Mouse (Mus musculus) retina, postnatal 1 day (tissue): ENCODE measurements at regions not wholly inside any gene's neighbourhood (a gene's known extent, or its start where the extent isn't known, plus 50 kb on each side); places are given as distances from the start of the nearest gene placed in this dataset.

Experiments
- DNase-seq: peaks from one replicate; pipeline ENCODE4 v3.0.0-alpha.2; 2012

- DNase-seq, result no peak
Measured at GRCm38 (mm10) chr10:87733241-87733640, 124.8 kb upstream of the Igf1 start.

- DNase-seq, result no peak
Measured at GRCm38 (mm10) chr10:87740323-87740722, 117.7 kb upstream of the Igf1 start.

GRCm38 (mm10) chr10:87742766-87743165 is 115.3 kb upstream of the Igf1 start:
- DNase-seq, result no peak

DNA sequence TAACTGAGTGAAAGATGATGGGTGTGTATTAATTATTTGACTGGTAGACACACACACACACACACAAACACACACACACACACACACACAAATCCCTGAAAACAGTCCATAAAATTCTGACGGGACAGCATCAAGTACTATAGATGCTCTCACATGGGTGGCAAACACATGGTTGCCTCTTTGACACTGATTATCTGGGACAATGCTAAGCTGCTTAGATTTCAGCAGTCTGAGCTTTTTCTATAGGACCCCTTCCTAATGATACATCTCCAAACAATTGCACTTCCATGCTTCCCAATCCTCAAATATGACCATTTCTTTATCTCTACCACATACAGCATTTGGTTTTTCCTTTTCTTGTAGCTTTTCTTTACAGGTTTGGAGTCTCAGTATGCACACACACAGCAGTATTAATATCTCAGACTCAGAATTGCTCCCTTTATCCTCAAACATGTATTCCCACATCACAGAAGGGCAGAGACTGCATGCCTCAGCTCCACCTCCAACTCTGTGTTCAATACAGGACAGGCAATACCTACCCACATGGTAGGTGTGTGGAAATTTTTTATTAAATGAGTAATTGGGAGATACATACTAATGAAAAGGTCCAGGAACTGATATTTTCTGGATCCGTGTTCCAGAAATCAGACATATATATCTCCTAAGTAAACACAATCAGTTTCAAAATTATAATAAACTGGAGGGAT is 110.1 kb upstream of the Igf1 start:
- peak; percentile 68 for DNase-seq

- DNase-seq, result no peak
Measured at GRCm38 (mm10) chr10:87748631-87749193, 109.4 kb upstream of the Igf1 start.

DNA sequence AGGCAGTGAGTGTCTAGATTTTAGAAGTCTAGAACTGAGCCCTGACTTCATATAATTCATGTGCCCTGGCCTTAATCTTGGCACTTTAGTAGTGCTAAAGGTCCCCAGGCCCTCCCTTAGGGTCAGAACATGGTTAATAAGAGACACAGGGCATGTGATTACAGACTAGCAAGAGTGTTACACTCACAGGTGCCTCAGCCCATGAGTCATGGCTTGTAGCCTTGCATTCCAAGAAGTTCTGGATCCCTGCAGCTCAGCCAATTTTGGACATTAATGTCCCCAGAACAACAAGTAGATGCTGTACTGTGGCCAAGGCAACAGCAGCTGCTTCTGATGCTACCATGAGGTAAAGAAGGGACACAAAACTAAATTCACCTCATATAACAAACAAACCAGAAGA is 107.7 kb upstream of the Igf1 start:
- DNase-seq, result no peak

GRCm38 (mm10) chr10:87750972-87751371 is 107.1 kb upstream of the Igf1 start:
- no peak for DNase-seq

GRCm38 (mm10) chr10:87752117-87752516 is 105.9 kb upstream of the Igf1 start:
- no peak for DNase-seq

GRCm38 (mm10) chr10:87753483-87753882 is 104.6 kb upstream of the Igf1 start:
- DNase-seq, result no peak

DNA sequence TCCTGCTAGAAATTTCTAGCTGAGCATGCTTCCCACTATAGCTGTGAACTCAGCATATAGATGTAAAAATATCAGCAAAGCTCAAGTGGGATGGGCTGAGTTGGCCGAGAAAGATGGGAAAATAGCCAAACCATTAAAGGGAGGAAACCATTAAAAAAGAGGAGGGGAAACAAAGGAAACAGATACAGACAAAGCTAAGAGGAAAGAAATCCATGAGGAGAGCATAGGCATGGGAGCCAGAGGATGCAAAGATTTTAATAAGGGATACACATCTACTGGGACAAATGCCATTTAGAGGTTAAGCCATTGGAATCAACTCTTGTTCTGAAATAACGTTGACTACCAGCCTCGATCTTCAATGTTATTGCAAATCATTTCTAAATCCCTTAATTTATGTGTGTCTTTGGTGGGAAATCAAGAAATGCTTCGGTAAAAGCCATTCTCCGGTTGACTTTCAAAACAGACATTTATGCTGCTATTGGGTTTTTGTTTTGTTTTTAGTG is 96.5 kb upstream of the Igf1 start:
- DNase-seq, result no peak

DNA sequence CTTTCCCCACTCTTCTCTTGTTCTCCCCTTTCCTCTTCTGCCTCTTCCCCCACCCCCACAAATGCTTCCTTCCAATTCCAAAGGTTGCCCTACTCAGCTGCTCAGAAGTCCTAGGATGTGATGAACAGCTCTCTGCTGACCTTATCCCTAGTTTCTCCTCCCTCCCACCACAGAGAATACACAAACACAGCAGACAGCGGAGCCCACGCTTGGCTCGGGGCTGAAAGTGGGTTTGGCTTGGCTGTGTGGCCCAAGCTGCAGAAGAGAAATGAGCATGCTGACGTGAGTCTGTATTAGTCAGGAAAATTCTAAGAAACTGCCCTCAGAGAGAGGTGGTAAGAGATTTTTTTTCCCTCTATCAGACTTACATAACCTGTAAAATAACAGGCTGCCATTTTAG is 70.5 kb upstream of the Igf1 start:
- no peak for DNase-seq

GRCm38 (mm10) chr10:87792346-87792745 is 65.7 kb upstream of the Igf1 start:
- peak; percentile 19 for DNase-seq

- peak; percentile 5 for DNase-seq
Measured at GRCm38 (mm10) chr10:87803936-87804791, 53.9 kb upstream of the Igf1 start.

DNA sequence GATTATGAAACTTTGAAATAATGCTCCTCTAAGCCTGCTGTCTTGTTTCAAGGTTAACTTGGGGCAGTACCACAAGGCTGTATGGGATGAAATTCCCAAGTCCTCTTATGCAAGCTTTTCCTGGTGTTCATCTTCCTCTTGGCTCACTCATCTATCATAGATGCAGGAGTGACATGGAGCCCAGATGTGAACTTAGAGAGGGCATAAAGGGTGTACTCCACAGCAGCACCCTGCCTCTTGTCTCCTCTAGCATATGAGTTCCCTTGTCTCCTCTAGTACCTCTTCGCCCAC is 53.3 kb upstream of the Igf1 start:
- DNase-seq, result no peak
